Mouse (Mus musculus) limb, embryonic 10.5 days (tissue): ENCODE data around the gene Negr1. TPM values are rescaled to one million over a fixed set of nuclear protein-coding genes. Genes with fewer than 3 reads are reported as not detected.

Experiments
- DNase-seq: peaks from one replicate; pipeline ENCODE4 v3.0.0-alpha.2; 2017; ENCODE audit warnings: low spot score
- H3K27ac ChIP-seq: fragments of 300-500 bp; sonication (generic); 2 replicates; pipeline ENCODE4 v1.5.1; 2016; ENCODE audit warnings: mild to moderate bottlenecking
- H3K27me3 ChIP-seq: fragments of 300-500 bp; sonication (generic); 2 replicates; pipeline ENCODE4 v1.6.1; 2016; ENCODE audit warnings: low read depth, mild to moderate bottlenecking; ENCODE audit not compliant: poor library complexity, severe bottlenecking
- H3K36me3 ChIP-seq: fragments of 300-500 bp; sonication (generic); 2 replicates; pipeline ENCODE4 v1.6.1; 2016; ENCODE audit warnings: mild to moderate bottlenecking, moderate library complexity
- H3K4me1 ChIP-seq: fragments of 300-500 bp; sonication (generic); 2 replicates; pipeline ENCODE4 v1.6.1; 2016
- H3K4me3 ChIP-seq: fragments of 300-500 bp; sonication (generic); 2 replicates; pipeline ENCODE4 v1.5.1; 2016; ENCODE audit warnings: mild to moderate bottlenecking, moderate library complexity
- H3K9me3 ChIP-seq: fragments of 300-500 bp; sonication (generic); replicated peaks from 2 replicates; pipeline ENCODE4 v1.6.1; 2016; ENCODE audit warnings: mild to moderate bottlenecking
- WGBS: fragments of 180-500 bp; shearing (Covaris S2); methylation state at CpG from one replicate; pipeline ENCODE4 v1.1.7; 2016; 5-methylcytosine and 5-hydroxymethylcytosine counted together
- polyA plus RNA-seq: library from polyadenylated mRNA; unstranded; fragments of >200 nt; fragmentation: Nextera tagmentation; extraction: Ambion mirVana; gene quantifications from 2 replicates; pipeline ENCODE4 v1.2.1, GENCODE M21; 2016

Gene Negr1
- 1.8 TPM in 2 replicates for polyA plus RNA-seq

- WGBS, result under 1% methylated on average over 78 of the region's 79 CpGs
- Histone ChIP-seq H3K27ac (peak within 1 kb of the TSS; percentile 83), H3K27me3 (peaks cover 59% of the 10 kb centered on the region), H3K4me1 (peaks cover 25% of the 10 kb centered on the region), H3K9me3 (no peaks in the 10 kb centered on the region), H3K36me3 (no peaks in the 10 kb centered on the region), H3K4me3 (peak within 1 kb of the TSS; percentile 75)
- peak; percentile 76 for DNase-seq
Observed at GRCm38 (mm10) chr3:156561524-156562423, at the start of gene Negr1. Gene Negr1, plus strand, starts transcription at chr3:156561794.

- H3K4me1 ChIP-seq, result no peaks in the 10 kb centered on the region
- no peaks in the 10 kb centered on the region for H3K9me3 ChIP-seq
- no peak for DNase-seq
- no peak overlapping the region for H3K4me3 ChIP-seq
- H3K36me3 ChIP-seq, result no peaks in the 10 kb centered on the region
- H3K27ac ChIP-seq, result no peak overlapping the region
- no peaks in the 10 kb centered on the region for H3K27me3 ChIP-seq
- 69% methylated on average over 8 of the region's 8 CpGs for WGBS
Observed at GRCm38 (mm10) chr3:156526461-156526933, 35.1 kb upstream of the Negr1 start.

GRCm38 (mm10) chr3:156527231-156527995, 34.2 kb upstream of the Negr1 start:
- H3K27me3 ChIP-seq, result no peaks in the 10 kb centered on the region
- 85% methylated on average over 2 of the region's 2 CpGs for WGBS

DNA sequence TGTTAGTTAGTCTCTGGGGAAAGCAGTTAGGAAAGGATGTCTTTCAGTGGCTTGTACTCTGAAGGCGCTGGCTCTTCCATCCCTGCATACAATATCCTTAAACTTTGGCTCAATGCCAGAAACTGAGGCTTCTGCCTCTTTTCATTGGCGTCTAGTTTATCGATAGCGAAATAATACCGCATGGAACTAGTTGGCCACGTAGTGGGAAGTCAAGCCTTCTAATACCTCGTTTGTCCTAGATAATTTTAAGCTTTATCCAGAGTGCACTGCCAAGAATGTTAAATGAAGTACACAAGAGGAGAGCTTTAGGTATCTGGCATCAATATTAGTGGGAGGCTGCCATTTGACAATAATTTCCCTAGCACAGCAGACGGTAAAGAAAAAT, 2.2 kb upstream of the Negr1 start:
- H3K9me3 ChIP-seq, result no peaks in the 10 kb centered on the region
- DNase-seq, result no peak
- 33% methylated on average over 8 of the region's 8 CpGs for WGBS

More at GRCm38 (mm10) chr3:156527231-156527995, 34.2 kb upstream of the Negr1 start:
- H3K36me3 ChIP-seq, result no peaks in the 10 kb centered on the region
- no peaks in the 10 kb centered on the region for H3K4me1 ChIP-seq
- H3K4me3 ChIP-seq, result no peak overlapping the region
- no peaks in the 10 kb centered on the region for H3K9me3 ChIP-seq
- H3K27ac ChIP-seq, result no peak overlapping the region
- no peak for DNase-seq

DNA sequence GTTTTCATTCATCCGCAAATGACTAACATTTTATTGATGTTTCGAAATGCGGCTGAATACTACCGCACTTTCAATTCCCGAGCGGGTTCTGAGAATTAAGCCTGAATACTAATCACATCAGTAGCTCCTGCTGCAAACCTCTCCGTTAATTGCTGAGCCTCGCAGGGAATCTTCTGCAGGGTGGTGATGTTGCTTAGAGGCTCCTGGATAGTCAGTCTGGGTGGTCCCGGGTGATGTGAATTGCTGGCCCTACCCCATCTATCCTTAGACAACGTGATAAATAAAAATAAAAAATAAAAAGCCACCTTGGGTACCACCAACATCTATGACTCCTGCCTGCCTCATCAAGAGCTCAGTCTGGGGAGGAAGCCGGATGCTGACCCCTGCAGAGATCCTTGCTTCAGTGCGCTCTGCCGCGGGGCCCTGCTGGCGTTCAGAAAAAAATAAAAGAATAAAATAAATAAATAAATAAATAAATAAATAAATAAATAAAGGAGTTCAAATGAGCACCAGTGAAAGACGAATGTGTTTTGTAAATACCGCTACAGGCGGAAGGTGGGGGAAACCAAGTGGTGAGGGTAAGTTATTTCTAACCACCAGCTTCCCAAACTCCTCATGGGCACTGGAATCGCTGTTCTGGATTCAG, 1.6 kb upstream of the Negr1 start:
- 5% methylated on average over 19 of the region's 19 CpGs for WGBS
- H3K27me3 ChIP-seq, result peaks cover 57% of the 10 kb centered on the region
- peak overlapping the region; percentile 75 for H3K4me3 ChIP-seq
- 0 out of 2 replicates have a peak overlapping the region, but pooled peaks have one; percentile 78 for H3K27ac ChIP-seq
- no peaks in the 10 kb centered on the region for H3K9me3 ChIP-seq
- H3K4me1 ChIP-seq, result peaks cover 25% of the 10 kb centered on the region
- no peaks in the 10 kb centered on the region for H3K36me3 ChIP-seq
- no peak for DNase-seq

More for the DNA sequence above, 2.2 kb upstream of the Negr1 start:
- Histone ChIP-seq H3K4me1 (peaks cover 25% of the 10 kb centered on the region), H3K27ac (no peak overlapping the region), H3K36me3 (no peaks in the 10 kb centered on the region), H3K4me3 (no peak overlapping the region), H3K27me3 (peaks cover 53% of the 10 kb centered on the region)

DNA sequence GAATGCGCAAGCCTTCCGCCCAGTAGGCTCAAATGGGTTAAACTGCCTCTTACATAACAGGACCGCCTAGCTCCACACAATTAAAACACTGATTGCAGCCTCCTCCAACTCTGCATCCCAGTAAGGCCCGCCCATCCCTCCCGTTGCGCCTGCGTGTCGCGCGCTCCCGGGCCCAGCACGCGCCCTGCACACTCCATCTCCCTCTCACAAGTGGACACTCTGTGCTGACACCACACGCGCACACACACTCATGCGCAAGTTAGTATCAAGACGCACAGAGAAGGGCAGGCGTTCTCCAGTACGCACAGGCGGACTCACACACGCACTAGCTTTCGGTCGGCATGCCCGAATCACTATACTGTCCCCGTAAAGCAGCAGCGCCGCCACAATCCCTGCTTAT, 828 bp upstream of the Negr1 start:
- Histone ChIP-seq H3K4me3 (peak overlapping the region; percentile 75), H3K36me3 (no peaks in the 10 kb centered on the region), H3K4me1 (peaks cover 25% of the 10 kb centered on the region), H3K27ac (peak overlapping the region; percentile 78), H3K9me3 (no peaks in the 10 kb centered on the region), H3K27me3 (peaks cover 59% of the 10 kb centered on the region)
- DNase-seq, result peak; percentile 85
- WGBS, result under 1% methylated on average over 27 of the region's 27 CpGs

DNA sequence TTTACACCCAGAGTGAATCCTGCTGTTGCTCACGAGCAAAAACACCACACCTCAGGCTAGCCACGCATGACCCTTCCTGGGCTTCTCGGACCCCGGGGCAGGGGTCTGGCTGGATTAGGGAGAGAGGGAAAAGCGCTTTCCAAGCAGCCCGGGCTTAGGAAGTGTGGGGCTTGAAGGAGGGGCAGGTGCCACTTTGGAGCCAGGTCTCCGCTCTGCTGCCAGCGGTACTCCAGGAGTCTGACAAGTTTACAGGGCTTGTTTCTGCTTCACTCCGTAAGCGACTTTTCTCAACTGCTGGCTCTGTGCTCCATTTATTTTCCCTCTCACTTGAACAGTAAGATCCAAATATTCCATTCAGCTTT, 811 bp downstream of the Negr1 start:
- H3K9me3 ChIP-seq, result no peaks in the 10 kb centered on the region
- peak overlapping the region; percentile 75 for H3K4me3 ChIP-seq
- peaks cover 58% of the 10 kb centered on the region for H3K27me3 ChIP-seq
- DNase-seq, result no peak
- no peaks in the 10 kb centered on the region for H3K36me3 ChIP-seq
- peak overlapping the region; percentile 83 for H3K27ac ChIP-seq
- 1% methylated on average over 10 of the region's 10 CpGs for WGBS
- H3K4me1 ChIP-seq, result peaks cover 25% of the 10 kb centered on the region

DNA sequence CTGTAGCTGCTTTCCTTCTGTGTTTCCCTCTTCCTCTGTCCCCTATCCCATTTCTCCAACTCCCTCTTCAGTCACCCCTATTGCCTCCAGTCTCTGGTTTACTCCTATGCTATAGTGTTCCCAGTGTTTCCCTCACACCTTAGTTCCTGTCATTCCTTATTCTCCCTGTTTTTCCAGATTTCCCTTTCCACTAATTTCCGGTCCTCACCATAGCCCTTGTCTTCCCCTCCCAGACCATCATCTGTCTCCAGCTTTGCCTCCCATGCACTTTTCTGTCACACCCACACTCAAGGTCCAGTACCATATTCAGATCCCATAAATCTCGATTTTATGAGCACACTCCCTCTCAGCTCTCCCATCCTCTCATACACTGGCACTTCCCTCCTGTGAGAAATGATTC, 1.2 kb downstream of the Negr1 start:
- Histone ChIP-seq H3K36me3 (no peaks in the 10 kb centered on the region), H3K27ac (no peak overlapping the region), H3K4me3 (peak overlapping the region; percentile 75), H3K4me1 (peaks cover 25% of the 10 kb centered on the region), H3K9me3 (no peaks in the 10 kb centered on the region), H3K27me3 (peaks cover 54% of the 10 kb centered on the region)
- 28% methylated on average over 2 of the region's 2 CpGs for WGBS
- DNase-seq, result no peak

- no peak overlapping the region for H3K27ac ChIP-seq
- peaks cover 48% of the 10 kb centered on the region for H3K27me3 ChIP-seq
- no peaks in the 10 kb centered on the region for H3K36me3 ChIP-seq
- WGBS, result 18% methylated on average over 3 of the region's 3 CpGs
- peaks cover 25% of the 10 kb centered on the region for H3K4me1 ChIP-seq
- H3K4me3 ChIP-seq, result peak overlapping the region; percentile 75
- no peaks in the 10 kb centered on the region for H3K9me3 ChIP-seq
- no peak for DNase-seq
Observed at GRCm38 (mm10) chr3:156563353-156563752, 1.8 kb downstream of the Negr1 start.

DNA sequence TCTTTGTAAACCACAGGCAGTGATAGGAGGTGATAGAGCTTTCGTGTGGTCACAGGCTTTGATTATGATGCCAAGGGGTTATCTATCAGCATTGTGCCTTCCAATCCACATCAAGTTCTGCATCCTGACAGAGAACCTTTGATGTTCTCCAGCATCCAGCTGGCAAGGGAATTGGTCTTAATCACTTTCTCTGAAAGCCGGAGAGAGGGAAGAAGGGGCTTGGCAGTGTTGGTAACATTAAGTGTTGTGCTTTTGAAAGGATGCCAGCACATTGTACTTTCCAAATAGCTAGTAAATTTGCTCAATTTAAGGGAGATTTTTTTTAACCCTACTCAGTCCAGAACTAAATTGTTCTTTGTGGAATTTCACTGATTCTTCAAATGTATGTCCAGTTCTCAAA, 11.9 kb downstream of the Negr1 start:
- Histone ChIP-seq H3K4me1 (no peaks in the 10 kb centered on the region), H3K36me3 (no peaks in the 10 kb centered on the region), H3K4me3 (no peak overlapping the region), H3K27ac (no peak overlapping the region), H3K9me3 (no peaks in the 10 kb centered on the region), H3K27me3 (no peaks in the 10 kb centered on the region)
- no peak for DNase-seq
- WGBS, result 16% methylated on average over 2 of the region's 2 CpGs

DNA sequence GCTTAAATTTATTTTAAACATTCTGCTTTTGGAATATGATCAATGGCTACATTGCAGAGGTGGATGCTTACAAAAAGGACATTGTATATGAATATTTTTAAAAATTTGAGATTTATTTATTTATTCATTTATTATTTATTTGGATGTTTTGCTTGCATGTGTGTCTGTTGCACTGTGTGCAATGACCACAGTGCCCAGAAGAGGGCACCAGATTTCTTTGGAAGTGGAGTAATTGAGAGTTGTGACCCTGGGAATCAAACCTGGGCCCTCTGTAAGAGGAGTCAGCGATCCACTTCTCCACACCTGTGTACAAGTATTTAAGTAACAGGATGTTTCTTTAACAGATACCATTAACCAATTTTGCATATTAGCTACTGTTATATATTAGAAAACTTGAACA, 14.7 kb downstream of the Negr1 start:
- DNase-seq, result no peak
- H3K4me1 ChIP-seq, result no peaks in the 10 kb centered on the region
- H3K36me3 ChIP-seq, result no peaks in the 10 kb centered on the region
- H3K9me3 ChIP-seq, result no peaks in the 10 kb centered on the region
- H3K27me3 ChIP-seq, result no peaks in the 10 kb centered on the region
- WGBS, result 80% methylated on average over 1 of the region's 1 CpGs
- no peak overlapping the region for H3K4me3 ChIP-seq
- no peak overlapping the region for H3K27ac ChIP-seq

DNA sequence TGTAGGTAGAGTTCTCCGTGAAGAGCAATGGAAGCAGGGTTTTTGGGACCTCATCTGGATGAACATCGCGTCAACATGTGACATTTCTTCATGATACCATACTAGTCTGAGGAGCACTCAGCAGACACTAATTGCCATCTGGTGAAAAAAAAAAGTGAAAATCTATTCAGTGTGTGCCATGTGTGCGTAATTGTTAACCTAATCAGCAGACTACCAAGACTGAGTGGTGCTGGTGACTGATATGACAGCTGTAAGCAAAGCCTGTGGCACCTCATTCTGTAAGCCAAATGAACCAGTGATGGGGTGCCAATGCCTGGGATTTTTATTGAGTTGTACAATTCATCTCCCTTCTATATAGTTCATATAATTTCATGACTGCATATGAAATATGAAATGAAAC, 29.0 kb downstream of the Negr1 start:
- Histone ChIP-seq H3K4me3 (no peak overlapping the region), H3K4me1 (no peaks in the 10 kb centered on the region)
- 90% methylated on average over 4 of the region's 4 CpGs for WGBS

More for the DNA sequence above, 29.0 kb downstream of the Negr1 start:
- Histone ChIP-seq H3K36me3 (no peaks in the 10 kb centered on the region), H3K27ac (no peak overlapping the region), H3K9me3 (no peaks in the 10 kb centered on the region), H3K27me3 (no peaks in the 10 kb centered on the region)
- DNase-seq, result no peak
